Mouse (Mus musculus) left cerebral cortex, adult 8-10 months (tissue): ENCODE measurements around the gene Coq5. TPM values are rescaled to one million over a fixed set of nuclear protein-coding genes. Genes with fewer than 3 reads are reported as not detected.
A peak's percentile ranks its signal among the peaks of the same experiment; 100 is the strongest.

Source experiments
- DNase-seq, 2 experiments: peaks; one replicate each; pipeline ENCODE4 v3.0.0; 2022; ENCODE audit warnings: low spot score in 2 of 2
- total RNA-seq, 4 experiments: library from RNA; stranded (reverse); gene quantifications; 2 replicates each; pipeline ENCODE4 v1.2.4; 2022

Coq5 gene
- total RNA-seq, 4 experiments from 2014 or later: 40.4 to 43.6 (median 42.2) TPM

DNA sequence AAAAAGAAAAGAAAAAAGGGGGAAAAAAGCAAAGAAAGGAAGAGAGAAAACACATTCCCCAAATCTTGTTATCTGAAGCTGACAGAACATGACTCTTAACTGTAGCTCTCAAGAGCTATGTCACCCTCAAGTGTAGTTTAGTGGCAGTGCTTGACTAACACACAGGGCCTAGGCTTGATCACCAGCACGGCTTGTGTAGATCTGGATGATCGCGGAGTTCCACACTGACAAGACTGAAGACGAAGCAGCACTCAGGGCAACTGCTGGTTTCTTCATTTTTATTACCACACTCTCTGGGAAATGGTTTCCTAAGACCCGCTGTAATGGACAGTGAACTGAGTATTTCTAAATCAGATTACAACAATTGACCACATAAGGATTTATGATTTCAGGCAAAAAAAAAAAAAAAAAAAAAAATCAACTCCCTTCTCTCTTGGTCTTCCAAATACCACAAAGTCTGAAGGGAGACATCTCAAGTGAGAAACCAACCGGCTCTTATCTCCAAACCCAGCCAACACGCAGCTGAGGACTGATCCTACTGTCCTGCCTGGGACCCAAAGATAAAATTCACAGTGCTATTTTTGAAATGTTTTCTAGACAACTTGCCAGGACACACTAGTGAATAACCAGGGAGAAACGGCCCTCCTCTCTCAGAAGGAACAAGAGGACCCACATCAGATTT lies 12.5 kb upstream of the Coq5 start:
- DNase-seq: no peak

DNA sequence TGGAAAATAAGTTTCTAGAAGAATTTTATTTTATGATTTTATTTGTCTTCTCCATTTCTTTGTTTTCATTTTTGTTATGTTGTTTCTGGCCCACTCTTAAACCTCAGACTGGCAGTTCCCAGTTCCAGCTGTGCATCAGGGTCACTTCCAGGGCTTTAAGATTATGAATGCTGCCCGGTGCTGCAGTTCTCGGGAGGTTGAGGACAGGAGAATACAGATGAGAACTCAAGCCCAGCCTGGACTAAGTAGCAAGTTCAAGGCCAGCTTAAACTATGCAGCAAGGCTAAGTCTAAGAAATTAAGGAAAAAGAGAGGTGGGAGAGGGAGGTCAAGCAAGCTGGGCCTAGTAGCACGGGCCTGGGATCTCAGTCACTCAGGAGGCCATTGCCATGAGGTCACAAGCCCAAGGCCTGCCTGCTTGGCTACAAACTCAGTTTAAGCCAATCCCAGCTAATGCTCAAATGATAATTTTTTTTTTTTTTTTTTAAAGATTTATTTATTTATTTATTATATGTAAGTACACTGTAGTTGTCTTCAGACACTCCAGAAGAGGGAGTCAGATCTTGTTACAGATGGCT lies 11.9 kb upstream of the Coq5 start:
- DNase-seq: no peak

DNA sequence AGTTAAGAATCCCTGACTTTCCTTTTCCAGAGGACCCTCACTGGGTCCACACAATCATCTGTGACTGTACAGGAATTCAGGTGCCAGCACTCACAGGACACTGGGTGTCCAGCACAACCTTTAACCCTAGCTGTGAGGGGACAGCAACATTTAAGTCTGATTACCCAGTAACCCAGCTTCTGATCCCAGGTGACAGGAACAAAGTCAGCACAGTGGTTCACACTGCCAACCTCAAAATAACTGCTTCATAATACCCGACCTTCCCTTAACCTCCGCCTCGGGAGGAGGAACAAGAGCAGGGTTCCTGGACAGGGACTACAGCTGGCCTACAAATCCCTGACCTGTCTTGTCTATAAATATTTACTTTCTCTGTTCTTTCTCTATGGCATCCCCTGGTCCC lies 11.2 kb upstream of the Coq5 start:
- no peak for DNase-seq

DNA sequence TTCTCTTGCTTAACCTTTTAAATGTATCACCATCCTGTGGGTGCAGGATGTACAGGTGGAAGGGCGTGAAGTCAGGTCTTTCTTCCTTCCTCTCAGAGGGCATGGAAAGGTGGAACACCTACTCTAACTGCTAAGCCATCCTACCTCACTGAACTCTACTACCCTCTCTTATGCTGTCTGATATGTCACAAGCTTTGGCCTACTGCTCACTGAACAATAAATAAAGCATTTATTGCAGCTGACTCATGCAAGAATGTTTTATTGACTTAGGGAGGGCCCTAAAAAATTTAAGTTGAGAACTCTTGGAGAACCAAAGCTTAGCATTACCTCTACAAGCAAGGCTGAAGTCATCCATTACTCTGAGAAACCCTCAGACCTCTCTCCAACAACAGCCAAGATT lies 9.5 kb upstream of the Coq5 start:
- no peak for DNase-seq

DNA sequence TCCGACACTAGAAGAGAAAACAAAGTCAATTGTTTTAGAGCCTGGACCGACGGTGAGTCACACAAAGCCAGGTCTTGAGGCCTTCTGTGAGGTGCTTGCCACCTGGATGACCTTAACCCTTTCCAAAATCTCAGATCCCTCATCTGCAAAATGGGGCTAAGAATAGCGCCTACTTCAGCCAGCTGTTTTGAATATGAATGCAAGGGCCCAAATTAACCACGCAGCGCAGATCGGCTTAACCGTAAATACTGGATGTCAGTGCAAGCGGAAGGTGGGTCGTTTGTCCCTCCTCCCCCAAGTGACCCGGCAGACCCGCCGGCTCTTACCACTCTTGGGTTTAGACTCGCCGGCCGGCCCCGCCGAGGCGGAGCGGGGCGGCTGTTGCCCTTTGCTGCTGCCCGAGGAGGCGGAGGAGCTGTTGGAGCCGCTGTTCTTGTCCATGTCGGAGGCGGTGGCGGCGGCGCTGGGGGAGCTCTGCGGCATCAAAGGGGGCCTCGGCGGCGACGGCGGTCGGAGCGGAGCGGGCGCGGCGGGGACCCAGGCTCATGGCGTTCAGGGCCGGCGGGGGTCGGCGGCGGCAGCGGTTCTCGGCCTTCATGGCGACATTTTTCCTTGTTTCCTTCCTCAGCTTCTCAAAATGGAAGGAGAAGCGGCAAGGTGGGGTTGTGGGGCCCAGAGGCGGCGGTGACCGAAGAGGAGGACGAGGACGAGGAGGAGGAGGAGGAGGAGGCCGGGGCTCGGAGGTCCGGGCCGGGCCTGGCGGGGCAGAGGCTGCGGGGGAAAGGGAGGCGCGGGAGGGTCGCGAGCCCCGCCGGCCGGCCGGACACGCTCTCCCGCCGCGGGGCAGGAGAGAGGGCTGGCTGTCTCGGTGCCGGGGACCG lies 7.3 kb upstream of the Coq5 start:
- peak in 1 of 2 experiments; percentile 16 for DNase-seq

DNA sequence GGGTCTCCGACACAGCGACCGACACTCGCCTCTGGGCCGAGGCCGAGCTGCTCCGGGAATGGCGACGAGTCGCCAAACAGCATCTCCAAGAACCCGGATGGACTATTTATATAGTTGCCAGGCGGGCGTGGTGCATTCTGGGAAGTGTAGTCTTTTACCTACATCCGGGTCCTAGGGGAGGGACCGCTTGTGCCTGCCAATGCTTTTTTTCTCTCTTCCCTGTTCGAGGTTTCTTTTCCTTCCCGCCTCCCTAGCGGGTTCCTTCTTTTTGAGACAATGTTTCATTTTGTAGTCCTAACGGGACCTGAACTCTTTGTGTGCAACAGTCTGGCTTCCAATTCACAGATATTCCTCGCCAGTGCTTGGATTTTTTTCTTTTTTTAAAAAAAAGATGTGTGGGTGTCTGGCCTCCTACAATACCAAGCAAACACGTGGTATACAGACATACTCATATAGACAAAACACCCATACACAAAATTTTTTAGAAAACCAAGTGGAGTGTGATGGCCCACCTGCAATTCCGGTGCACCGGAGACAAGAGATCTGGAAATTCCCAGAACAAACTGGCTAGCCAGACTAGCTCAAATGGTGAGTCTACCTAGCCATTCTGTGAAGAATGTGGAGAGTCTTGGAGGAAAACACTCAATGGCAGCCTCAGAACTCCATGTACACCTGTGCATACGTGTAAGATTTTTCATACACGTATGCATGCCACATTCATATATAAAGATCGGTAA lies 6.5 kb upstream of the Coq5 start, which contains the start of gene Rnf10:
Rnf10 (minus strand) TSS at position 87 of the 737 bp plus-strand sequence.
- peak; percentile 95 to 99 for DNase-seq

- no peak for DNase-seq
Observed at GRCm38 (mm10) chr5:115273549-115274135, 5.8 kb upstream of the Coq5 start.

GRCm38 (mm10) chr5:115274353-115274752 lies 5.1 kb upstream of the Coq5 start:
- no peak for DNase-seq

DNA sequence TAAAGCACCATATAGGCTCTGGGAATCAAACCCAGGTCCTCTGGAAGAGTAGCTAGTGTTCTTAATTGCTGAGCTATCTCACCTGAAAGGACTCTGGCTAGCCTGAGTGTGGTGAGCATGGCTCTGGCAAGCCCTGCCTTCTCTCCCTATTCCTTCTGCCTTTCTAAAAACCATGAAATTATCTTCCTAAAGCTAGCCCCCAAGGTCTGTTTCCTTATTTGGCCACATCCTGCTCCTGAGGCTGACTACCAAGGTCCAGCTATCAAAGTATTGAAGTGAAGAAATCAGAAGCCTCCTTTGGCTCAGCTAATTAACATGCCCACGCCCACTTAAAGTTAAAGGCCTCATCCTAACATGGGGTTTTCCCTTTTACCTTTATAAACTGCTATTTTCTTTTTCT lies 4.7 kb upstream of the Coq5 start:
- no peak for DNase-seq

- DNase-seq: no peak
Observed at GRCm38 (mm10) chr5:115275998-115276397, 3.5 kb upstream of the Coq5 start.

- DNase-seq: no peak
Observed at GRCm38 (mm10) chr5:115278053-115278452, 1.4 kb upstream of the Coq5 start.

GRCm38 (mm10) chr5:115278785-115279184 lies 681 bp upstream of the Coq5 start:
- DNase-seq: no peak

GRCm38 (mm10) chr5:115280050-115280687 lies 703 bp downstream of the Coq5 start:
- DNase-seq: no peak

- no peak for DNase-seq
Observed at GRCm38 (mm10) chr5:115284735-115285134, 5.3 kb downstream of the Coq5 start.

DNA sequence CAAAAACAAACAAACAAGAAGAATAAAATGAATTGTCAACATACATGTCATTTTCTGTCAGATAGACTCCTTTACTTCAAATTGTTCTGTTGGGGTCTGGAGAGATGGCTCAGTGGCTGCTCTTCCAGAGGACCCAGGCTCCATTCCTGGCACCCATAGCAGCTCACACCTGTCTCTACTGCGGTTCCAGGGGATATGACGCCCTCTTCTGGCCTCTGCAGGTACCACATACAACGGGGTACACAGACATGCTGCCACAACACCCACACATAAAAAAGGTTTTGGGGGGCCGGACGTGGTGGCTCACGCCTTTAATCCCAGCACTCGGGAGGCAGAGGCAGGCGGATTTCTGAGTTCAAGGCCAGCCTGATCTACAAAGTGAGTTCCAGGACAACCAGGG lies 14.7 kb downstream of the Coq5 start:
- no peak for DNase-seq

GRCm38 (mm10) chr5:115296347-115296746 lies 16.9 kb downstream of the Coq5 start:
- DNase-seq: no peak

DNA sequence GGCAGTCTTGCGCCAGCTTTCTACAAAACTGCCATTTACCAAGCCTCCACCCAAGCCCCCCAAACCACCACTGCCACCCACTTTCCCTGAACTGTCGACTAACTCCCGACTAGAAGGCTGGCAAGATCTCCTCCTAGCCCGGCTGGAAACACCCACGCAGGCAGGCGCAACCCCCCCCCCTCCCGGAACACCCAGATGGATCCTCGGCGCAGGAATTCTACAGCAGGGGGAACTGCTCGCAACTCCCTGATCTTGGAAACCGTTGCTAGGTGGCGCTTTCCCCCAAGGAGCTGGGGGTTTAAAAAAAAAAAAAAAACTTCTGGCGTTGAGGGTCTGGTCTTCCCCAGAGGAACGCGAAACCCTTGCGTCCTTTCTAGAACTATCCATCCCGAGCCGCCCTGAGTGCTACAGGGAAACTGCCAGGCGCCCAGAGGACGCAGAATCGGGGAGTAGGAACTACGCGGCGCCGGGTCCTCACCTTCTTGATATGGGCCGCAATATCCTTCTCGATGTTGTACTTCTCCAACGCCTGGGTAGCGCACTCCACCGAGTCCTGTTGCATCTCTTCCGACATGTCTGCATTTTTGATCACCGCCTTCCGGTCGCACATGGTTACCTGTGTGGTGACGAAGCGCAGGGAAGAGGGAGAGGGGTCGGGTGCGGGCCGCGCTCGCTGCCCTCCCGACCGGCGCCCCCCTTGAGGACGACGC lies 20.7 kb downstream of the Coq5 start:
- peak; percentile 55 to 57 for DNase-seq

GRCm38 (mm10) chr5:115300792-115301614 lies 21.5 kb downstream of the Coq5 start, which contains the start of gene Dynll1:
Gene Dynll1, minus strand, starts transcription at chr5:115300999.
- DNase-seq: peak; percentile 97 to 100

GRCm38 (mm10) chr5:115301615-115302014 lies 22.1 kb downstream of the Coq5 start:
- no peak for DNase-seq
